Mouse (Mus musculus) thymus, postnatal 0 days (tissue): Measurements from ENCODE around the gene Rhbdl1. TPM values are rescaled to one million over a fixed set of nuclear protein-coding genes. Genes with fewer than 3 reads are reported as not detected.
"Not testable (repeated sequence)": the region's sequence is repeated elsewhere in the genome, so short reads cannot be mapped to it uniquely, and the experiment has no call there.

Experiments used
- DNase-seq: peaks from one replicate; pipeline ENCODE4 v3.0.0-alpha.2; 2015; ENCODE audit warnings: low spot score
- polyA plus RNA-seq: library from polyadenylated mRNA; unstranded; fragments of >200 nt; fragmentation: Nextera tagmentation; extraction: Ambion mirVana; gene quantifications from 2 replicates; pipeline ENCODE4 v1.2.1, GENCODE M21; 2015

Rhbdl1 gene
- polyA plus RNA-seq, 1 experiment from 2014 or later: 0.38 TPM

DNA sequence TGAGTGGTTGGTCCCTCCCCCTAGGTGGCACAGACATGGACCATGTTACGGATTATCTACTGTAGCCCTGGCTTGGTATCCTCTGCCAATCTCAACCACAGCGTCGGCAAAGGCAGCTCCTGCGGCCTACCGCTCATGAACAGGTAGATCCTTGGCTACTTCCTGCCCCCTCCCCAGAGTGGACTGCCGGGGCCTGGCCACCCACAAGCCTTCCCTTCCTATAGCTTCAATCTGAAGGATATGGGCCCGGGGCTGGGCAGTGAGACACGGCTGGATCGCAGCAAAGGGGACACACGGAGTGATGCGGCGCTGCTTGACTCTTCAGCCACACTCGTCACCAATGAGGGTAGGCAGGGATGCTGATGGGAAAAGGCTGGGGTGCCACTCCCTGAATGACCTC lies 10.1 kb downstream of the Rhbdl1 start:
- DNase-seq: no peak

DNA sequence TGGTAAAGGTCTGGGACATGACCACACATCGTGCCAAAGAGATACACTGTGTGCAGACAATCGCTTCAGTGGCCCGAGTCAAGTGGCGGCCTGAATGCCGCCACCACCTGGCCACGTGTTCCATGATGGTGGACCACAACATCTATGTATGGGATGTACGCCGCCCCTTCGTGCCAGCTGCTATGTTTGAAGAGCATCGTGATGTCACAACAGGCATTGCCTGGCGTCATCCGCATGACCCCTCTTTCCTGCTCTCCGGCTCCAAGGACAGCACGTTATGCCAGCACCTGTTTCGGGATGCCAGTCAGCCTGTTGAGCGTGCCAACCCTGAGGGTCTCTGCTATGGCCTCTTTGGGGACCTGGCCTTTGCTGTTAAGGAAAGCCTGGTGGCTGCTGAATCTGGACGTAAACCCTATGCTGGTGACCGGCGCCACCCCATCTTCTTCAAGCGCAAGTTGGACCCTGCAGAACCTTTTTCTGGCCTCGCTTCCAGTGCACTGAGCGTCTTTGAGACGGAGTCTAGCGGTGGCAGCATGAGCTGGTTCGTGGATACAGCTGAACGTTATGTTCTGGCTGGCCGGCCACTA lies 11.0 kb downstream of the Rhbdl1 start:
- DNase-seq: no peak

DNA sequence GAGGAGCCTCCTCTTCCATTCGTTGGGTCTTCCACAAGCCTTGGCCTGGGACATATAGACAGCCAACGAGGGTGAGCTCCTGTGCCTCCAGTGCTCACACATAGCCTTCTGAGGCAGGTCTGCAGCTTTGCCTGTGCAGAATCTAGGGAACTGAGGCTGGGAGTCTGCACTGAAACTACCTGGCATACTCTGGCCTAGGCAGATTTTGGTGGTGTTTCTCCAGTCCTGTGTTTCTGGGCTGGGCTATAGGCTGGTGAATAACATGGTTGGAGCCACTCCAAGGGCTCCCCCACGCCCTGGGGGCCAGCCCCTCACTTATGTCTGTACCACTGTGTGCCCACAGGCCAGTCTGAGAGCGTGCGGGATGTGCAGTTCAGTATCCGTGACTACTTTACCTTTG lies 11.8 kb downstream of the Rhbdl1 start:
- no peak for DNase-seq

DNA sequence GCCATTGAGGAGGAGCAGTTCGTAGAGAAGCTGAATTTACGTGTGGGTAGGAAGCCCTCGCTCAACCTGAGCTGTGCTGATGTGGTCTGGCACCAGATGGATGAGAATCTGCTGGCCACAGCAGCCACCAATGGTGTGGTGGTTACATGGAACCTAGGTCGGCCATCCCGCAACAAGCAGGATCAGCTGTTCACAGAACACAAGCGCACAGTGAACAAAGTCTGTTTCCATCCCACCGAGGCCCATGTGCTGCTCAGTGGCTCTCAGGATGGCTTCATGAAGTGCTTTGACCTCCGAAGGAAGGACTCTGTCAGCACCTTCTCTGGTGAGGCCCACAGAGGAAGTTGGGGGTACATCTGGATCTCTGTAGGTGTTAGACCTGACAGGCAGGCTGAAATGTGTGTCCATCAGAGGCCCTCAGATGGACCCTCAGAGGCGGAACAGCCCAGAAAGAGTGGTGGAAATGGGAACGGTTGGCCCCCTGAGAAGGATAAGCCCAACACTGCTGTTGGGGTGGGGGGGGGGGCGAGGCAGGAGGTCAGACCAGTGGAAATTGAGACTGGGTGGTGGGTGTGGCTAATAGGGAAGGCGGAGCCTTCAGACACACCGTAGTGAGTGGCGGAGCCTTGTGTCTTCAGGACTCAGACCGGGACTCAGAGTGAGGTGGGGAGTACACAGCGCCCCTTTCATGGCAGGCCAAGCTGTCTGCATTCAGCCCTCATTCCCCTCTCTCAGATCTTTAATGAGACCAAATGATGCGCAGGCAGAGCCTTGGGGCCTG lies 12.5 kb downstream of the Rhbdl1 start:
- no peak for DNase-seq

DNA sequence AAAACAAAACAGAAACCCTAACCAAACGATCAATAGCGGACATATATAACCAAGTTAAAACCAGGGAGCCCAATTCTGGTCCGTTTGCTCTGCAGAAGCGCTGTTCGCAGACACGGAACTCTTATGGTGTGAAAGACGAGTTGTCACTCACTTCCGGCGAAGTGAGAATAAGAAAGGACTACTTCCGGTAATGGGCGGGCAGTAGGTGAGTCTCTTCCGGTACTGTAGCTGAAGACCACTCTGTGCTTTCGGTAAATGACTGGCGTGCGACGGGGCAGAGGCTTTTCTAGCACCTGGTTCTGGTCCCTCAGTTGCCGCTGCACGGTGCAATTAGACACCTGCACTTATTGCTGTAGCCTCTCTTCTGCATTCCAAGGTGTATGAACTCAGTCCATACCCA lies 13.6 kb downstream of the Rhbdl1 start, which contains the start of gene Wdr24:
Gene Wdr24 (plus strand): TSS at position 176 of the 400 bp plus-strand sequence.
- DNase-seq: peak; percentile 89

DNA sequence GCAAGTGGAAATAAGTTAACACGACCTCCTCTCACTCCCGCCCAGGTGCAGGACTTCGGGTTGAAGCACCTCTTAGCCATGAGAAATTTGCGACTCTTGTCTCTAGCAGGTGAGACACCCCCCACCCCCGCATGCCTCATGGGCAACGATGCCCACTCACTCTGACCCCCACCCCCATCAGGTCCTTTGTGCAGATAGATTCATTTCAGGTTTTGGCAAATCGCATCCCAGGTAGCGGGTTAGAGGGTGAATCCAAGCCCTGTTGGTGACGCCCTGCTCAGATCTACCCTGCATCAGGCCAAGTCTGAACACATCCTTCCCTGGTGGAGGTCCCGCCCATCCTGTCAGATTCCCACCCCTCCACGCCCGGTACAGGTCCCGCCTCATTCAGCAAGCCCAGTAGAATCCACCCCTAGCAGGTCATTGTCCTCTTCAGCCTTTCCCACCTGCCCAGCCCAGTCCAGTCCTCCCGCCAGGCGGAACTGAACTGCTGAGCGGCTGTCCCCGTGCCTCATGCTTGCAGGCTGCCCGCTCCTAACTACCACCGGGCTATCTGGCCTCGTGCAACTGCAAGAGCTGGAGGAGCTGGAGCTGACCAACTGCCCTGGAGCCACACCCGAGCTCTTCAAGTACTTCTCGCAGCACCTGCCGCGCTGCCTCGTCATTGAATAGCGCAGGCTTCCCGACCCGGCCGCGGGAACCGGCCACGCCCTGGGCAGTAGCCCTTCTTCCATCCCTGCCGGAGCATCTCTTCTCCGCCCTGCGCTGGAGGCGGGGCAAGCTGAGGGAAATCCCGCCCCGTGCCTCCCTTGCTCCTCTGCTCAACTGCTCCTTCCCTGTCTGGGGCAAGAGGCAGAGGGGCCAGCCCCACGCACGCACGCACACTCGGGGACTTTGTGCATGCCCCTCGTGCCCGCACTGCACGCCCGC lies 18.0 kb downstream of the Rhbdl1 start:
- no peak for DNase-seq

DNA sequence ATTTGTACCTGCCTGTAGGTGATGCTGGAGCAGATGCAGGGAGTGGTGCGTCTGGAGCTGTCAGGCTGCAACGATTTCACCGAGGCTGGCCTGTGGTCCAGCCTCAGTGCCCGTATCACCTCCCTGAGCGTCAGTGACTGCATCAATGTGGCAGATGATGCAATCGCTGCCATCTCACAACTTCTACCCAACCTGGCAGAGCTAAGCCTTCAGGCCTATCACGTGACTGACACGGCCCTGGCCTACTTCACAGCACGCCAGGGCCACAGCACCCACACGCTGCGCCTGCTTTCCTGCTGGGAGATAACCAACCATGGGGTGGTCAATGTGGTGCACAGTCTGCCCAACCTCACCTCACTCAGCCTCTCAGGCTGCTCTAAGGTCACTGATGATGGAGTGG lies 19.4 kb downstream of the Rhbdl1 start:
- no peak for DNase-seq

DNA sequence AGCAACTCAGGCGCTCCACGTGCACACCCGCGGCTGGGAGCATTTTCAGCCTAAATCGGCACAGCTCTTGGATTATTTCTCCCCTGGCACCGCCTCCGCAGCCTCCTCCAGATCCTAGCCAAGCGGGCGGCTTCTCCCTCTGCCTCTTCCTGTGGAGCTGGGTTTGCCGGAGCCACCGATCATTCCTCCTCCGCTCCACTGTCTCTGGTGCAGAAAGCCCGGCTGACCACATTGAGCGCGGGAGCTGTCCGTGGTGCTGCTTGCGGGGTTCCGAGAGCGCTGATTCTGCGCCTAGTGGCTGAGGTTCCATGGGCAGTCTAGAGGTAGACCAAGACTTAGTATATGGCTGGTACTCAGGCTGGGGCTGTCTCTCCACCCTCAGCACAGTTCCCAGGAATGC lies 23.6 kb downstream of the Rhbdl1 start:
- DNase-seq: peak; percentile 83

DNA sequence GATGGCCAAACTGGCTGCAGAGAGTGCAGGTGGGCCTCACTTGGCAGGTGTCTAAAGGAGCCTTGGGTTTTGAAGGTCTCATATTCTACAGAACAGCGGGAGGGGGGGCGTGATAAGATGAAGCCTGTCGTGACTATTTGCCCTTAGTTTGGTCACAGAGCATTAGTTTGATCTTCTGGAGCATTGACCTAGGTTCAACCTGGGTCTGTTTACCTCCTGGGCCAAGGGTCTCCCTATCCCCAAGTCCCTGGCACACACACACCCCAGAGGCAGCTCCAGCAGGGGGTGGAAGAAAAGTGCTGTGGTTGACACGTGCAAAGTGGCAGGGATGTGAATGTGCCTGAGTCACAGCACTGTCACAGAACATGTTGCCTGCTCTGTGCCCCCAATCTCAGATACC lies 26.2 kb downstream of the Rhbdl1 start:
- DNase-seq: no peak

DNA sequence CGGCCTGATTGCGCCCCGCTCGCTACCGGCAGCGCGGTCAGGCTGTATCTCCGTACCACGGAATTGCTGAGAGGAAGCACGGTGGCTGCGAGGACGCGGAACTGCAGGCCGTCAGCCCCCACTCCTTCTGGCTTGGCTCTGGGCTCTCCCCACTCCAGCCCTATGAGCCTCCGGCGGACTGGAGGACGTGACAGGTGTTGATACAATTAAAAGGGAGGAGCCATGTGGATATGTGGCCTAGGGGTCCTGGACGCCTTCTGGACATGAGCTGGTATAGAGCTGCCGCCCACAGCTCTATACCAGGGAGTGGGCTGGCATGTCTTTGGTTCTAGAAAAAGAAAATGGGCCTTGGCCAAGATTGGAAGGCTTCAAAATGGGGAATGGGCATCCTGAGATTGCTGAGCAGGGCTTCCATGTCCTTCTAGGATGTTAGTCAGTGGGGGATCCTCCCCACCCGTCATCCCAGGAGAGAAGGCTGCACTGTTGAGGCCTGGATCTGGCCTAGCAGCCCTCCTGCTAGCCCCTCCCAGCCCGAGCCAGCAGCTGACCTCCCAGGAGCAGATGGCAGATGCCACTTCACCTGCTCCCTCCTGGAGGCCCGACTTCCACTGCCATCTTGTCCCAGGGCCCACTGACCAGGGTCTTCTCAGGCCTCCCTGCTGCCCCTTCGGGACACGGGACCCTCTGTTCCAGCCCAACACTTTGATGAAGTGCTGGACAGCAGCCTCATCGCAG lies 27.3 kb downstream of the Rhbdl1 start:
- no peak for DNase-seq

DNA sequence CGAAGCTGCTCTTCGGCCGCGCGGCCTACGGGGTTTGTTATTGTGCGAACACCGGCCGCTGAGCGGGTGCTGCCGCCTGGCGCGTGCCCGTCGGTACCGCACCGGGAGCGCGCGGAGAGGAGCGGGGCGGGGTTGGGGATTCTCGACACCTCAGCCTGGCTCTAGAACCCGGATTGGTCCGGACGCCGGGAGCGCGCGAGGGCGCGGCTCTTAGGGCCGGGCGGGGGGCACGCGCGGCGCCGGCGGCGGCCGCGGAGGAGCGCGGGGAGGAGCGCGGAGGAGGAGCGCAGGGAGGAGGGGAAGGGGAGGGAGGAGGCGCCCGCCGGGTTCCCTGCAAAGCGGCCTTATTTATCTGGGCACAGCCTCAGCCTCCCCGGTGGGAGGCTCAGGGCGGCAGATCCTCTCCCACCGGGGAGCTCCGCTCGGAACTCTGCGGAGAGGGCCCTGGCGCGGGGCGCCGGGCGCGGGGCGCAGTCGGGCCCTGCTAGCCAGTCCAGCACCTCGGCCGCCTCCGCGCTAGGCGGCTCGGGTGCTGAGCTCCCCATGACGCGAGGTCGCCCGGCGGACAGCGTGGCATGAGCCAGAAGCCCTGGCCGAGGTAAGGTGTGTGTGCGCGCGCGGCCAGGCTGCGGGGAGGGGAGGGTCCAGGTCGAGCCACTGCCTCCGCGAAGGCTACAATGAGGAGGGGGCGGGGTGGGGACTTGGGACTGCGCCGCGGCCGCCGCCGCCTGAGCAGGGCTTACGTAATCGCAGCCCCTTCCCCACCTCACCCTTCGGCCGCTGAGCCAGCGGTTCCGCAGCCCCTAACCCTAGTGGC lies 28.1 kb downstream of the Rhbdl1 start, which contains the start of gene Fbxl16:
Gene Fbxl16 (plus strand): TSS at position 297 of the 817 bp plus-strand sequence.
- DNase-seq: no peak

DNA sequence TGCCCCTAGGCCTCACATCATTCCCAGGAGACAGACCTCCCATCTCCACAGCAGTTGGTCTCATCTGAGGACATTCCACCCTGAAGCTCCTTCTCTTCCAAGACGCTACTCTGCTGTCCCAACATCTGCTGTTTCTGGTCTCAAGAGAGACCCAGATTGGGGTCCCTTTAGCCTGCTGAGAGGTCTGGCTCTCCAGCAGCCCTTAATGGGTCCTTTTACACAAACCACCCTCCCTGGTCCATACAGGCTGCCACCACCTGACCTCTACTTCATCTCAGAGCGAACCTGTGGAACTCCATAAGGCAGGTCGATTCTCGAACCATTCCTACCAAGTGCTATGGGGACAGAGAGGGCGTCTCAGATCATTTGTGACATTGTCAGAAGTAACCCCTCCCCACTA lies 29.1 kb downstream of the Rhbdl1 start:
- no peak for DNase-seq

DNA sequence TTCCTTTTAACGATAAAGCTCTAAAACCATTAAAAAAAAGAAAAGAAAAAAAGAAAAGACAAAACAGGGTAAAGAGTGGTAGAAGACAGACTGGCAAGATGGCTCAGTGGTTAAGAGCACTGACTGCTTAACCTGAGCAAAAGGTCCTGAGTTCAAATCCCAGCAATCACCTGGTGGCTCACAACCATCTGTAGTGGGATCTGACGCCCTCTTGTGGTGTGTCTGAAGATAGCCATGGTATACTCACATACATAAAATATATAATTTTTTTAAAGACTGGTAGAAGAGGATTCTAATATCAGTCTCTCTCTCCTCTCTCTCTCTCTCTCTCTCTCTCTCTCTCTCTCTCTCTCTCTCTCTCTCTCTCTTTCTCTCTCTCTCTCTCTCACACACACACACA lies 29.6 kb downstream of the Rhbdl1 start:
- DNase-seq: not testable (repeated sequence)

DNA sequence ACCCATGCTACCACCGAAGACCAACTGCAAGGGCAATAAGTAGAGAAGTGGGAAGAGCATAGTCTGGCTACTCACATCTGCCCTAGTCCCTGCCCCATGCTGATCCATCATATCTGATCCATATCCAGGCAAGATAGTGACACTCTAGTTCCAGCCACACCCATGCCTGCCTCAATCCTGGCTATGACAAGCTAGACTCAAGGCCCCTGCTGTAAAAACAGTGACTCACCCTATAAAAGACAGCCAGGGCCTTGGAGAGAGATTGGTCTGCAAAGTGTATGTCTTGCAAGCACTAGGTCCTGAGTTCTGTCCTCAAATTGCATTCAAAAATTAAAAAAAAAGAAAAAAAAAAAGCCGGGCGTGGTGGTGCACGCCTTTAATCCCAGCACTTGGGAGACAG lies 30.6 kb downstream of the Rhbdl1 start:
- no peak for DNase-seq

DNA sequence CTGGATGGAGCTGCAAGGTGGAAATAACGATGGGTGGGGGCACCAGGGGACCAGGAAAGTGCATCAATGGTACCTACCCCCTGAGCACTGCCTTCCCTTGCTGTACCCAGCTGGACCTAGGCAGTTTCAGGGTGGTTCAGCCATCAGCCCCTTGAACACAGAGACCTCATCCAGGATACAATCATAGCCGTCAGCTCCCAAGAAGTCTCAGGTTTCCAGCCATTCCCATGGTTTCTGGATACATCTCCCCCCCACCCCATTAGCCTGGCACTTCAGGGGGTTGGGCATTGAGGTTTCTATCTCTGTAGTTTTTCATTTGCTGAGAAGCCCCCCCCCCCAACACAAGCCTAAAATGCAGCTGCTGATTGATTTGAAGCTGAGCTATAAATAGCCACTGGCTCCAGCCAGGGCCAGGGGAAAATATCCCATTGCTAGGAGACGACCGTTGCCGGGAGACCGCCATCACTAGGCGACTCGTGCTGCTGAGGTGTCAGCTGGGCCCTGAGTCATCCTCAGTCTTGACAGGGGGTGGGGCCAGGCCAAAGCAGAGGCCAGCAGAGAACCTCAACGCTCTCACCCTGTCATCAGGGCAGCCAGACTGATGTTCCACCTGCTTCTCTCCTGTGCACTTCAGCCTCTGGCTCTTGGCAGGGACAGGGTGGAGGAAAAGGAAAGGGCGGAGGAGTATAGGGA lies 34.1 kb downstream of the Rhbdl1 start:
- DNase-seq: no peak

DNA sequence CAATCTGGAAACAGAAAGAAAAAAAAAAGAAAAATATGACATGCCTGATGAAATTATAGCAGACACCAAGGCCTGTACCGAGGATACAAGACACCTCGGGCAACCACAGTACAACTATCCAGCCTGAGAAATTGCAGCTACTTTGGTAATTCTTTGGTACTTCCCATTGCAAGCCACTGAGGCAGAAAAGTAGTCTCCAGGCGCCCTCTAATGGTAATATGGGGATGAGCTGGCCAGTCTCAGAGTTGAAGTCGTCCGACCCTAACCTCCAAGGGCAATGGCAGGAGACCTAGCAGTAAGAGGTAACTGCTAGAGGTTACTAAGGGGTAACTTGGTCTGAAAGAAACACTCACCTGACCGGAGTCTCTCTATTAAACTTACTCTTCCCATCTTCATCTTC lies 36.1 kb downstream of the Rhbdl1 start:
- peak; percentile 82 for DNase-seq

DNA sequence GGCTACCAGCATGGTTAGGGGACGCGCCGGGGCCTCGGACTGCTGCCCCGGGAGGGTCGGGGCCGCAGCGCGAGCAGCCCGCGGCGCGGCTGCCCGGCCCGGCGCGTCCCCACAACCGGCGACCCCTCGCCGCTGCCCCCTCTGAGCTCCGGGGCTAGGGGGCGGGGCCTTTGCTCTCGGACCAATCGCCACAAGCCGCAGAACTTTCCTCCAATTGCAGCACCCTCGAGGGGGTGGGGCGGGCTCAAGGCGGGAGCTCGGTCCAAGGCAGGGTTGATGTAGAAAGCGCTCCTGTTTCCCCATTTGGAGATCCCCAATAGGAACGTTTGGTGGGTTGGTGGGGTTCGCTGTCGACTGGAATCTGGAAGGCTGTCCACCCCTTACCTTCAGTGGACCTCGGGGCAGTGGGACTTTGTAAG lies 40.1 kb downstream of the Rhbdl1 start, which contains the start of gene Metrn:
Gene Metrn (minus strand): TSS at position 186 of the 419 bp plus-strand sequence.
- peak; percentile 89 for DNase-seq

DNA sequence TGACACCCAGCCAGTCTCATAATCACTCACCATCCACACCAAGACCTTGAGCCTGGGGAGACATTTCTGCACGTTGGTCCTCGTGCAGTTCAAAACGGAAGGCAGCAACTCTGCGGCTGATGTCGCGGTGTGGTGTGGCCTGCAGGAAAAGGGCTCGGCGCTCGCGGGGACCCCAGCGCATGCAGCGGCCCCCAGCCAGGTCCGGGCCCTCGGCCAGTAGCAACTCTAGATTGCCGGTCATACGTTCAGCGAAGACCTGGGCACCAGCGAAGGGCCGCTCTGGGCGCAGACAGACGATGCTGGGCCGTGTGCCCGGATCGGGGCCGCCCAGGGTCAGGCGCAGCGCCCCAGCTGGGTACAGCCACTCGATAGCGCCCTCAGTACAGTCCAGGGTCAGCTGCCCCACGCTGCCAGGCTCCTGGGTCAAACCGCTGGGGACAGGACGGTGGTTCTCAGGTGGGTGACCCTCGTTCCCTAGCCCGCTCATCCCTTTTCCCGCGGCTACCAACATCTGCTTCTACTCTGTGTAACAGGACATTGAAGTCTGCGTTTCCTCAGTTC lies 40.8 kb downstream of the Rhbdl1 start:
- DNase-seq: no peak

DNA sequence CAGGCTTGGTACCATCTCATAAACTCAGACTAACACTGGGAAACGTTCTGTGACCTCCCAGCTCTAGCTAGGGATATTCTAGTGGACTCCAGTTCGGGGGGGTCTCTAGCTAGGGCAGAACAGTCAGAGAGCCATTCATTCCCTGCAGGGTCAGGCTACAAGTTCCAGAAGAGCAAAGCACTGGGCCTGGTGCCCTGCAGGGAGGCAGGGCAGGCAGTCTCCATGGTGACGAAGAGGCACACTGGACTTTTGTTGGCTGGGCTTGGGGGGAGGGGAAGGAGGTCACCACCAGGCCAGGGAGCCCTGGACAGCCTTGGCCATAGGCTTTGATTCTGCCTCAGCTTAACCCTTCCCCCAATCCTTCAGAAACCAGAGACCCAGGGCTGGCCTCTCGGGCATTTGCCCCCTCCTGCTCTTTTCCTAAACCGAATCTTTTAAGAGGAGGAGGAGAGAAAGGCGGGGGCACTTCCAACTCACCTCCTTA lies 41.4 kb downstream of the Rhbdl1 start, which contains the start of gene AC134908.4:
Gene AC134908.4 (minus strand): TSS at position 51 of the 484 bp plus-strand sequence.
- no peak for DNase-seq
